Mouse (Mus musculus) intestine, embryonic 14.5 days (tissue): ENCODE results near the gene Ghrl. TPM values are rescaled to one million over a fixed set of nuclear protein-coding genes. Genes with fewer than 3 reads are reported as not detected.

Experiments
- ATAC-seq: fragments of 200-750 bp; cut with Nextera tagmentation; replicated peaks from 2 replicates; pipeline ENCODE4 v1.8.0; 2017; ENCODE audit warnings: low read depth, moderate number of reproducible peaks, moderate TSS enrichment, moderate library complexity; ENCODE audit not compliant: low FRiP score, low TSS enrichment
- DNase-seq: peaks from one replicate; pipeline ENCODE4 v3.0.0-alpha.2; 2018; ENCODE audit warnings: low spot score
- H3K27ac ChIP-seq: fragments of 300-500 bp; sonication (generic); 2 replicates; pipeline ENCODE4 v1.5.1; 2014; ENCODE audit warnings: low read depth, mild to moderate bottlenecking, control low read depth
- H3K27me3 ChIP-seq: fragments of 300-500 bp; sonication (generic); replicated peaks from 2 replicates; pipeline ENCODE4 v1.6.1; 2014; ENCODE audit warnings: low read length, control low read depth; ENCODE audit not compliant: control insufficient read depth, insufficient read depth
- H3K36me3 ChIP-seq: fragments of 300-500 bp; sonication (generic); 2 replicates; pipeline ENCODE4 v1.6.1; 2014; ENCODE audit warnings: low read length, control low read depth; ENCODE audit not compliant: control insufficient read depth, insufficient read depth
- H3K4me1 ChIP-seq: fragments of 300-500 bp; sonication (generic); replicated peaks from 2 replicates; pipeline ENCODE4 v1.6.1; 2014; ENCODE audit warnings: low read length, control low read depth, mixed read lengths; ENCODE audit not compliant: control insufficient read depth, insufficient read depth
- H3K4me2 ChIP-seq: fragments of 300-500 bp; sonication (generic); 2 replicates; pipeline ENCODE4 v1.6.1; 2014; ENCODE audit warnings: low read length
- H3K4me3 ChIP-seq: fragments of 300-500 bp; sonication (generic); 2 replicates; pipeline ENCODE4 v1.5.1; 2014; ENCODE audit warnings: low read depth, low read length, control low read depth, mixed read lengths
- H3K9ac ChIP-seq: fragments of 300-500 bp; sonication (generic); 2 replicates; pipeline ENCODE4 v1.6.1; 2014; ENCODE audit warnings: mild to moderate bottlenecking, low read length
- H3K9me3 ChIP-seq: fragments of 300-500 bp; sonication (generic); 2 replicates; pipeline ENCODE4 v1.6.1; 2016; ENCODE audit warnings: low read length, control low read depth; ENCODE audit not compliant: control insufficient read depth
- WGBS: fragments of 180-500 bp; shearing (Covaris S2); extraction: QIAGEN DNeasy Blood & Tissue Kit; methylation state at CpG from one replicate; pipeline ENCODE4 v1.1.7; 2014; 5-methylcytosine and 5-hydroxymethylcytosine counted together
- microRNA-seq: library from miRNA; unstranded; fragments of <30 nt; microRNA quantifications from one replicate; pipeline ENCODE4, GENCODE M21; 2016
- polyA plus RNA-seq: library from polyadenylated mRNA; unstranded; fragments of >200 nt; fragmentation: Nextera tagmentation; extraction: Ambion mirVana; gene quantifications from 2 replicates; pipeline ENCODE4 v1.2.1, GENCODE M21; 2014

Ghrl gene
- polyA plus RNA-seq, 1 experiment from 2014 or later = 19.4 TPM

GRCm38 (mm10) chr6:113667611-113668122 is 52.0 kb downstream of the Ghrl start:
- Histone ChIP-seq H3K4me2 (no peak overlapping the region), H3K36me3 (no peaks in the 10 kb centered on the region), H3K4me3 (no peak overlapping the region), H3K27me3 (no peaks in the 10 kb centered on the region), H3K9me3 (no peaks in the 10 kb centered on the region), H3K4me1 (peaks cover 9% of the 10 kb centered on the region; the same call in 1 of the 2 replicates), H3K9ac (no peak overlapping the region), H3K27ac (peak overlapping the region; percentile 77; the same call in 1 of the 2 replicates)
- 64% methylated on average over 8 of the region's 8 CpGs for WGBS
- ATAC-seq = no peak
- DNase-seq = no peak

Small RNA genes lying within 50 kb of the gene (microRNA-seq; reads per million reads assigned to microRNA genes)
- gene Mir7042 = 0.85 reads per million, percentile 4 among the genes with 10 or more reads in this experiment

Other genes starting within 250 kb of the Ghrl start
- gene Il17rc, start 248.5 kb downstream of the Ghrl start, polyA plus RNA-seq = 15.3 and 18.5 TPM in 2 replicates
- gene Creld1, start 236.6 kb downstream of the Ghrl start, polyA plus RNA-seq = 20.1 and 20.2 TPM in 2 replicates
- gene Prrt3, start 217.9 kb downstream of the Ghrl start, polyA plus RNA-seq = 0.26 and 0.32 TPM in 2 replicates
- gene Emc3, start 188.2 kb downstream of the Ghrl start, polyA plus RNA-seq = 84.7 and 89.7 TPM in 2 replicates
- gene Fancd2, start 188.2 kb downstream of the Ghrl start, polyA plus RNA-seq = 13.1 and 13.9 TPM in 2 replicates
- 0.20 and 0.22 TPM in 2 replicates for gene Fancd2os, start 119.2 kb downstream of the Ghrl start, polyA plus RNA-seq
- 238 and 245 TPM in 2 replicates for gene Brk1, start 115.1 kb downstream of the Ghrl start, polyA plus RNA-seq
- 41.6 and 45.1 TPM in 2 replicates for gene Vhl, start 95.9 kb downstream of the Ghrl start, polyA plus RNA-seq
- 5.7 and 8.2 TPM in 2 replicates for gene Irak2, start 81.4 kb downstream of the Ghrl start, polyA plus RNA-seq
- 0.98 and 1.4 TPM in 2 replicates for gene Tatdn2, start 22.8 kb downstream of the Ghrl start, polyA plus RNA-seq
- 247 and 250 TPM in 2 replicates for gene Sec13, start 20.9 kb upstream of the Ghrl start, polyA plus RNA-seq